Comparison of ENCODE assay signal across 25 mouse cellular contexts in the genomic region with DNA sequence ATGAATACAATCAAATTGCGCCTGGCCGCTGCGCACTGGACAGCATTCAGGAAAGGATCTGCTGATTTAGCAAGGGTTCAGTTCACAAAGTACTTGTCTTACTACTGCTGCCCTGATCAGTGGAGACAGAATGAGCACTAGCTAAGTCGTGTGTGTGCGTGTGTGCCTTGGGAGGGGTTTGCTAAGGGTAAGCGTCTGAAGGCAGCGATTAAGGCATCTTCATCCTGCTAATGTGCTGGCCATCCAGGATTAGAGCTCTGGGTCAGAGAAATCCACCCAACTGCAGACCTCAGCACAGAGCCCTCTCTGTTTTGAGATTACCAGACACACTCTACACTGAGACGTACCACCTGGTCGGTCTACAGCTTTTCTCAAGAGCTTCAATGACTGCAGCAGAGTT. TPM values are rescaled to one million over a fixed set of nuclear protein-coding genes. Genes with fewer than 3 reads are reported as not detected.
"Had no signal": no experiment of that assay in that cellular context is flagged by ENCODE, and none has a peak within 500 bp of the region (broad histone marks: within the 10 kb centered on the region; RNA-seq: fewer than 3 reads in every experiment).

No protein-coding gene starts in this region.

- H3K27me3 ChIP-seq: liver, embryonic 12.5 days; midbrain, embryonic 13.5 days; midbrain, embryonic 15.5 days; neural tube, embryonic 13.5 days; neural tube, embryonic 15.5 days had no signal

- H3K9me3 ChIP-seq: liver, embryonic 12.5 days; midbrain, embryonic 10.5 days; midbrain, embryonic 13.5 days; midbrain, embryonic 15.5 days; neural tube, embryonic 13.5 days; neural tube, embryonic 15.5 days had no signal

- H3K36me3 ChIP-seq: liver, embryonic 12.5 days; midbrain, embryonic 10.5 days; midbrain, embryonic 13.5 days; midbrain, embryonic 15.5 days; neural tube, embryonic 13.5 days; neural tube, embryonic 15.5 days had no signal

- H3K4me1 ChIP-seq: liver, embryonic 12.5 days; midbrain, embryonic 10.5 days; midbrain, embryonic 13.5 days; midbrain, embryonic 15.5 days; neural tube, embryonic 13.5 days; neural tube, embryonic 15.5 days had no signal

- H3K9ac ChIP-seq: liver, embryonic 12.5 days; liver, embryonic 14.5 days; lung, embryonic 14.5 days; midbrain, embryonic 13.5 days; midbrain, embryonic 15.5 days; neural tube, embryonic 13.5 days; neural tube, embryonic 15.5 days had no signal

- H3K27ac ChIP-seq: liver, embryonic 12.5 days; liver, embryonic 14.5 days; midbrain, embryonic 10.5 days; midbrain, embryonic 13.5 days; midbrain, embryonic 15.5 days; neural tube, embryonic 13.5 days; neural tube, embryonic 15.5 days had no signal

- H3K4me2 ChIP-seq: liver, embryonic 12.5 days; lung, embryonic 14.5 days; midbrain, embryonic 13.5 days; midbrain, embryonic 15.5 days; neural tube, embryonic 13.5 days; neural tube, embryonic 15.5 days had no signal

- H3K4me3 ChIP-seq: liver, embryonic 12.5 days; midbrain, embryonic 10.5 days; midbrain, embryonic 13.5 days; midbrain, embryonic 15.5 days; neural tube, embryonic 13.5 days; neural tube, embryonic 15.5 days had no signal

- DNase-seq: lung, adult 18-20 months; lung, embryonic 14.5 days; lung, postnatal 4 days; right cerebral cortex, adult 18-20 months; right cerebral cortex, postnatal 25 days; right cerebral cortex, postnatal 4 days; spleen, adult 18-20 months; thymus, adult 18-20 months; thymus, postnatal 14 days; thymus, postnatal 36 days had no signal

- ATAC-seq: liver, embryonic 12.5 days; lung, postnatal 0 days; midbrain, embryonic 13.5 days; midbrain, embryonic 15.5 days had no signal

RNA-seq across cellular contexts. Expression of a gene that starts 2.2 kb away (rescaled TPM):
- polyA plus RNA-seq: liver, embryonic 12.5 days; lung, embryonic 14.5 days; lung, postnatal 0 days; midbrain, embryonic 10.5 days; midbrain, embryonic 13.5 days; midbrain, embryonic 15.5 days; neural tube, embryonic 11.5 days; neural tube, embryonic 13.5 days; neural tube, embryonic 15.5 days; small intestine, adult 2 months; stomach, embryonic 14.5 days; stomach, embryonic 16.5 days; thymus, postnatal 0 days had no signal

RNA-seq across cellular contexts. Expression of a gene that starts 48.7 kb away (rescaled TPM):
- polyA plus RNA-seq: liver, embryonic 12.5 days; liver, embryonic 14.5 days; liver, embryonic 16.5 days; lung, embryonic 14.5 days; midbrain, embryonic 10.5 days; midbrain, embryonic 15.5 days; midbrain, postnatal 0 days; neural tube, embryonic 11.5 days; neural tube, embryonic 13.5 days; neural tube, embryonic 15.5 days had no signal
